Mouse (Mus musculus): ENCODE results near the gene Pik3cb.

DNA sequence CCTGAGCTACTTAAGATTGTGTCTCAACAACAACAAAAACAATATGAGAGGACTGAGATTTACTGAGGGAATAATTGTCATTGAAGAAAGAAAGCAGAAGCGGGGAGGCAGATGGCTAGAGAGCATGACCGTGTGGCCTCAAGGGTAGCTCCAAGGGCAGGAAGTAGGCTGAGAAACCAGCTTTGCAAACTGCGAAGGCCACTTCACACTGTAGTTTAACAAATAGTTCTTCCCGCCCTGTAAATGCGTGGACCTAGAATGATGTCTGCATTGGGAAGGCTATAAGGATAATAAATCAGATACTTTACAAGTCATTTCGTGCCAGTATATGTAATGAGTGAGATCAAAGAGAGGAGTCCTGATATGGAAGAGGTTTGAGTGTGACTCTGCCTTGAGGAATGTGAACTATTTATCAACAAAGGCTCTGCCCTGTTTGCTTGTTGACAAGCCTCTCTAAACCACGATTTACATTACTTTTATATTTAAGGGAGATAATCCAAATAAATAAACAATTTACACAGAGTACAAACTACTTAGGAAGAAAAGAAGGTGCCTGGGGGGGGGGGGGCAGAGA is 4.1 kb upstream of the Pik3cb start:
- TF ChIP-seq EP300 (IDR thresholded peaks at IDR 0.05; ENCODE audit: low read depth) (no peak), CTCF (IDR thresholded peaks at IDR 0.05; ENCODE audit: low read depth) (no peak)
